Mouse (Mus musculus) urinary bladder, postnatal 14 days (tissue): Measurements from ENCODE around the gene Gm49450.

Experiments
- DNase-seq: peaks from one replicate; pipeline ENCODE4 v3.0.0; 2021; ENCODE audit warnings: low spot score

Gm49450 gene

GRCm38 (mm10) chr15:98891198-98891742 is 62.1 kb downstream of the Gm49450 start:
- DNase-seq, result no peak

- no peak for DNase-seq
Measured at GRCm38 (mm10) chr15:98887526-98887925, 65.8 kb downstream of the Gm49450 start.

- DNase-seq, result no peak
Measured at GRCm38 (mm10) chr15:98886667-98887387, 66.5 kb downstream of the Gm49450 start.

GRCm38 (mm10) chr15:98884106-98884505 is 69.2 kb downstream of the Gm49450 start:
- no peak for DNase-seq

- DNase-seq, result no peak
Measured at GRCm38 (mm10) chr15:98883661-98884060, 69.7 kb downstream of the Gm49450 start.
